Comparison of ENCODE assay signal across 19 mouse cellular contexts in genomic region chr13:29968636-29969035, GRCm38 (mm10).
"Had no signal": no experiment of that assay in that cellular context is flagged by ENCODE, and none has a peak within 500 bp of the region (broad histone marks: within the 10 kb centered on the region; RNA-seq: fewer than 3 reads in every experiment).

No protein-coding gene starts in this region.

- H3K4me1 ChIP-seq: intestine, embryonic 15.5 days; limb, embryonic 12.5 days; limb, embryonic 15.5 days; midbrain, embryonic 10.5 days; midbrain, embryonic 13.5 days had no signal

- H3K27ac ChIP-seq: intestine, embryonic 15.5 days; limb, embryonic 12.5 days; limb, embryonic 15.5 days; midbrain, embryonic 10.5 days; midbrain, embryonic 13.5 days had no signal

- H3K9ac ChIP-seq: intestine, embryonic 15.5 days; limb, embryonic 12.5 days; limb, embryonic 15.5 days; midbrain, embryonic 13.5 days had no signal

- H3K4me2 ChIP-seq: intestine, embryonic 15.5 days; limb, embryonic 12.5 days; limb, embryonic 15.5 days; midbrain, embryonic 13.5 days had no signal

- H3K36me3 ChIP-seq: intestine, embryonic 15.5 days had no signal

- DNase-seq: kidney, adult 11 months; kidney, adult 8-10 months; kidney, postnatal 14 days; kidney, postnatal 4 days; left cerebral cortex, postnatal 4 days; lung, adult 2 months; lung, postnatal 14 days; lung, postnatal 4 days; right cerebral cortex, adult 18-20 months; right cerebral cortex, postnatal 14 days; right cerebral cortex, postnatal 4 days; thymus, postnatal 25 days had no signal

- ATAC-seq: intestine, embryonic 15.5 days; midbrain, embryonic 13.5 days; midbrain, embryonic 16.5 days had no signal

- H3K9me3 ChIP-seq: intestine, embryonic 15.5 days; limb, embryonic 12.5 days; limb, embryonic 15.5 days; midbrain, embryonic 10.5 days; midbrain, embryonic 13.5 days had no signal

- H3K4me3 ChIP-seq: intestine, embryonic 15.5 days; limb, embryonic 12.5 days; limb, embryonic 15.5 days; midbrain, embryonic 10.5 days; midbrain, embryonic 13.5 days; myocyte had no signal

- H3K27me3 ChIP-seq: intestine, embryonic 15.5 days; limb, embryonic 12.5 days; limb, embryonic 15.5 days; midbrain, embryonic 13.5 days had no signal
